7 mouse cellular contexts compared by ENCODE assay signal in genomic region chr1:171270573-171270900, GRCm38 (mm10). TPM values are rescaled to one million over a fixed set of nuclear protein-coding genes. Genes with fewer than 3 reads are reported as not detected.
DNase-seq lines count a peak whose midpoint lies in the region; ATAC-seq and TF ChIP-seq lines count a peak whose summit lies in the region.

No protein-coding gene starts in this region.

- under 1% methylated on average over 19 of the region's 19 CpGs for WGBS in forebrain, embryonic 14.5 days

- DNase-seq in 3T3-L1 (ENCODE audit: low read depth, low spot score) = peak; percentile 17
- no peak for DNase-seq in forebrain, embryonic 14.5 days (ENCODE audit: low spot score)
- peak; percentile 77 to 91 for DNase-seq in kidney, postnatal 25 days
- DNase-seq in ovary, postnatal 10 days (ENCODE audit: low spot score) = no peak
- no peak for DNase-seq in thymus, postnatal 0 days (ENCODE audit: low spot score)

- H3K27me3 ChIP-seq in E14TG2a.4 (ENCODE audit: insufficient read depth, low read length) = peaks cover 4% of the 10 kb centered on the region; the same call in 1 of the 2 replicates
- H3K27me3 ChIP-seq in forebrain, embryonic 14.5 days (replicated peaks; ENCODE audit: control insufficient read depth, insufficient read depth, low read length) = no peaks in the 10 kb centered on the region

- ATAC-seq in forebrain, embryonic 14.5 days = peak; percentile 73
- ATAC-seq in megakaryocyte, adult 5-6 weeks (ENCODE audit: poor library complexity, severe bottlenecking) = peak; percentile 33

- no peaks in the 10 kb centered on the region for H3K9me3 ChIP-seq in E14TG2a.4 (ENCODE audit: low read length)
- no peaks in the 10 kb centered on the region for H3K9me3 ChIP-seq in forebrain, embryonic 14.5 days (replicated peaks; ENCODE audit: control insufficient read depth, low read length)

- peak overlapping the region; percentile 95 for H3K4me2 ChIP-seq in forebrain, embryonic 14.5 days (ENCODE audit: low read length)

- no peak for TF ChIP-seq CTCF in E14TG2a.4 (conservative IDR thresholded peaks at IDR 0.05; ENCODE audit: low read length)

- peaks cover 41% of the 10 kb centered on the region for H3K36me3 ChIP-seq in E14TG2a.4 (ENCODE audit: insufficient read depth, low read length)
- peaks cover 38% of the 10 kb centered on the region for H3K36me3 ChIP-seq in forebrain, embryonic 14.5 days (ENCODE audit: control insufficient read depth, insufficient read depth, low read length)

- H3K27ac ChIP-seq in forebrain, embryonic 14.5 days (ENCODE audit: low read depth, low read length) = peak overlapping the region; percentile 58; the same call in 1 of the 2 replicates

- H3K4me1 ChIP-seq in E14TG2a.4 (replicated peaks; ENCODE audit: low read depth, low read length) = peaks cover 38% of the 10 kb centered on the region
- H3K4me1 ChIP-seq in forebrain, embryonic 14.5 days (ENCODE audit: control insufficient read depth, insufficient read depth, low read length) = peaks cover 12% of the 10 kb centered on the region; the same call in 1 of the 2 replicates

- H3K9ac ChIP-seq in forebrain, embryonic 14.5 days (ENCODE audit: low read length) = peak overlapping the region; percentile 86

- H3K4me3 ChIP-seq in E14TG2a.4 (replicated peaks; ENCODE audit: low read length) = peak overlapping the region; percentile 93
- peak overlapping the region; percentile 82 for H3K4me3 ChIP-seq in forebrain, embryonic 14.5 days (ENCODE audit: low read depth, low read length)

RNA-seq across cellular contexts. Expression of gene B4galt3, which starts 0.4 kb away (rescaled TPM):
- polyA plus RNA-seq in forebrain, embryonic 14.5 days (2014; fragmentation: Nextera tagmentation; extraction: Ambion mirVana) = 74.9 and 94.2 TPM in 2 replicates
- 17.8 and 20.4 TPM in 2 replicates for total RNA-seq in megakaryocyte, adult 5-6 weeks (2015)
- total RNA-seq in megakaryocyte, adult 5-6 weeks (2017) = 28.5 and 33.5 TPM in 2 replicates
- 43.9 and 50.6 TPM in 2 replicates for polyA plus RNA-seq in thymus, postnatal 0 days (2015; fragmentation: Nextera tagmentation; extraction: Ambion mirVana)

RNA-seq across cellular contexts. Expression of gene Ppox, which starts 10.4 kb away (rescaled TPM):
- polyA plus RNA-seq in forebrain, embryonic 14.5 days (2014; fragmentation: Nextera tagmentation; extraction: Ambion mirVana) = 41.4 and 46.0 TPM in 2 replicates
- 26.5 and 27.4 TPM in 2 replicates for total RNA-seq in megakaryocyte, adult 5-6 weeks (2015)
- total RNA-seq in megakaryocyte, adult 5-6 weeks (2017) = 14.5 and 18.0 TPM in 2 replicates
- polyA plus RNA-seq in thymus, postnatal 0 days (2015; fragmentation: Nextera tagmentation; extraction: Ambion mirVana) = 34.2 and 34.3 TPM in 2 replicates

RNA-seq across cellular contexts. Expression of gene Usp21, which starts 17.3 kb away (rescaled TPM):
- 89.9 and 104 TPM in 2 replicates for polyA plus RNA-seq in forebrain, embryonic 14.5 days (2014; fragmentation: Nextera tagmentation; extraction: Ambion mirVana)
- 41.1 and 41.9 TPM in 2 replicates for total RNA-seq in megakaryocyte, adult 5-6 weeks (2015)
- 20.2 and 28.9 TPM in 2 replicates for total RNA-seq in megakaryocyte, adult 5-6 weeks (2017)
- 39.5 and 42.7 TPM in 2 replicates for polyA plus RNA-seq in thymus, postnatal 0 days (2015; fragmentation: Nextera tagmentation; extraction: Ambion mirVana)

RNA-seq across cellular contexts. Expression of gene Ndufs2, which starts 19.3 kb away (rescaled TPM):
- 244 and 260 TPM in 2 replicates for polyA plus RNA-seq in forebrain, embryonic 14.5 days (2014; fragmentation: Nextera tagmentation; extraction: Ambion mirVana)
- total RNA-seq in megakaryocyte, adult 5-6 weeks (2015) = 235 and 245 TPM in 2 replicates
- 276 and 306 TPM in 2 replicates for total RNA-seq in megakaryocyte, adult 5-6 weeks (2017)
- polyA plus RNA-seq in thymus, postnatal 0 days (2015; fragmentation: Nextera tagmentation; extraction: Ambion mirVana) = 215 and 218 TPM in 2 replicates

RNA-seq across cellular contexts. Expression of gene Adamts4, which starts 20.3 kb away (rescaled TPM):
- 2.5 and 3.9 TPM in 2 replicates for polyA plus RNA-seq in forebrain, embryonic 14.5 days (2014; fragmentation: Nextera tagmentation; extraction: Ambion mirVana)
- total RNA-seq in megakaryocyte, adult 5-6 weeks (2015) = not detected in 2 replicates
- total RNA-seq in megakaryocyte, adult 5-6 weeks (2017) = 0.12 TPM in 1 of 2 replicates, not detected in the other
- 0.68 and 0.86 TPM in 2 replicates for polyA plus RNA-seq in thymus, postnatal 0 days (2015; fragmentation: Nextera tagmentation; extraction: Ambion mirVana)

Comparison
In these comparisons a context has a peak if more than half of its experiments do, and no peak if none do; other contexts are left out.
1. DNase-seq: peak in 3T3-L1 (single experiment) and kidney, postnatal 25 days (2 of 2); none in forebrain, embryonic 14.5 days (single experiment), ovary, postnatal 10 days (single experiment) and thymus, postnatal 0 days (single experiment).